Mouse (Mus musculus): ENCODE measurements at regions not wholly inside any gene's neighbourhood (a gene's known extent, or its start where the extent isn't known, plus 50 kb on each side); places are given as distances from the start of the nearest gene placed in this dataset.
"Not testable (repeated sequence)": the region's sequence is repeated elsewhere in the genome, so short reads cannot be mapped to it uniquely, and the experiment has no call there.

DNA sequence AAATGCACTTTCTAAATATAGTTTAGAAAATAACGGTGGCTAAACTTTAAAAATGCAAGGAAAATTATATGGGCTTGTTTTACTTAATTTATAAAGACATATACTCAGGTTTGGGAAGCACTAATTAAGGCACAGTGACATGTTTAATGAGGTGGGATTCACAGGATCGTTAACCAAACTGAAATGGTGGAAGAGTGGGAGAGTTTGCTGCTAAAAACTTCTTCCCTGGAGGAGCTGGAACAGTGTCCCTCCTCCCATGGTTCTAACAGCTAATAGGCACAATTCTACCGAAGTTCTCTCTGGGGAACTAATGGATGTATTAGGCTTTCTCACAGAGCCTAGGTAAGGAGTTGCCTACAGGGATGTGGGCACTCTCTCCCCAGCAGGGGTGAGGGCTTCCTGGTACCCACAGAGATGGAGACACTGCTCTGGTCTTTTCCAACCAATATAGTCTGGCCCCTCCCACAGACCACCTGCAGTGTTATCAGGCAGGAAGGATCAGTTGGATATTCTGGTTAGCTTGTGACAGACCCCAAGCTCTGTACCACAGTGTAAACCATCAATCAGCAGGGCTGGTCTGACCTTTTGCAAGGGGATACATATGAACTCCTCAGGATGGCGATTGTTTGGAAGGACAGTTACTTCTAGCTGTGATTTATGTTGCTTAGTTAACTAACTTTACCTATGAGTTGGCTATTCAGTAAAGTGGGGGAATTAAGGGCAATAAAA is 309.0 kb upstream of the Zic4 start:
- no peak for DNase-seq (ENCODE audit: low spot score in 2 of 2)

DNA sequence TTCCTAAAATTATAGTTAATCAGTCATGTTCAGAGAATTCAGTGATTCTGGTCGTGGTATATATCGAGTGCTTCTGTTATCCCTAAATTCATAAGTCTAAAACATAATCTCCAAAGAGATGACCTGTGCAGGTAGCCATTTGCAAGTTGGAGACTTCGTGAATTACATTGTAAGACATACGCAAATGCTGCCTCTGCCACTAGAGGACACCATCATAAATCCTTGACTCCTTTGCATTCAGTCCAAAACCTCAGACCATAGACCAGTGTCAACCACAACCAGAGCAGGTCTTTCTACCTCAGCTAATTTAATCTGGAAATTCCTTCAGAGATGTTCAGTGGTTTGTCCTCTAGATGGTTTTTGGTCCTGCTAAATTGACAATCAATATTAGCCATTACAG is 302.8 kb upstream of the Zic4 start:
- DNase-seq (ENCODE audit: low spot score in 2 of 2) = no peak

DNA sequence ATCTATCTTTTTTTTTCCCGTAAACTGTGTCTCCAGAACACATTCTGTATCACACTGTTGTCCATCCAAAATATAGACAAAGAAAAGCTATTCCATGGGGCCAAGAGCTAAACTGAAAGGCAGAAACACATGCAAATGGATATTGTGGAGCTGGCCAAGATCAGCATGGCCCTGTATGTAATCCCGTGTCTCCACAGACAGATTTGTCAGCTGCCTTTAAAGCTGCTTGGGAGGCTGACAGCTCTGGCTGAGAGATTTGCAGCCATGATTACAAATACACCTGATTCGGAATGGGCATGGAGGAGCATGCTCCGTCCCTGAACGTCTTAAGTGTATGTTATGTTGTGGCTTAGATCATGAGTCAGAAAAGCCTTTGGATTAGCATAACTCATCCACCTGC is 292.7 kb upstream of the Zic4 start:
- DNase-seq (ENCODE audit: low spot score in 2 of 2) = no peak

GRCm38 (mm10) chr9:91073366-91074174 is 288.6 kb upstream of the Zic4 start:
- peak; percentile 5 to 36 for DNase-seq (ENCODE audit: low spot score in 2 of 2)

DNA sequence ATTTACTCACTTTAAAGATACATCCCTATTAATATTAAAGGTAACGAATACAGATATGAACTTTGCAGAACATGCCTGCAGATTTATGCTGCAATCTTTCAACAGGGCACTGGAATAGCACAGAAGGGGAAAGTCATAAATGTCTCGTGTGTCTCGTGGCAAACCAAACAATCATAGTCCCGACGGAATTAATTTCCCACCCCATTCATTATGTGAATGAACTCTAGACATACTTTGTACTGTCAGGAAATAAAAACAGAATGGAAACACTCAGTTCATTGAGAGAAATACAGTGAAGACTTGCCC is 288.1 kb upstream of the Zic4 start:
- no peak for DNase-seq (ENCODE audit: low spot score in 2 of 2)

- DNase-seq (ENCODE audit: low spot score in 2 of 2) = no peak
These were observed 284.7 kb upstream of the Zic4 start for GRCm38 (mm10) chr9:91077490-91077889.

DNA sequence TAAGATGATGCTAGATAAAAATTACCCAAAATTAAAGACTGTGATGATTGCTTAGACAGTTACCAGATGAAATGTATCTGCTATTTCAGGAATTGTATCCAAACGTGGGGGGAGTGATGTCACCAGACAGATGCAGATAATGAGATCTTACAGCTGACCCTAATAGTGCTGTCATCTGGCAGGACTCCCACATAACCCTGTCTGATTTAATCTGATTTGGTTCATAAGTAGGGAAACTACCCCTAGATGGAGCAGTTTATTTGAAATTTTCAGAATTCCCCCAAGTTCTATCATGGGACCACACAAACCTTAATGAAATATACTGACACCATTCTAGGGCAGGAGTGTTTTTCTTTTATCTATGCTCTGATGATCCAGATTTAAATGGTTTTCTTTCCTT is 278.4 kb upstream of the Zic4 start:
- DNase-seq (ENCODE audit: low spot score in 2 of 2) = no peak

DNA sequence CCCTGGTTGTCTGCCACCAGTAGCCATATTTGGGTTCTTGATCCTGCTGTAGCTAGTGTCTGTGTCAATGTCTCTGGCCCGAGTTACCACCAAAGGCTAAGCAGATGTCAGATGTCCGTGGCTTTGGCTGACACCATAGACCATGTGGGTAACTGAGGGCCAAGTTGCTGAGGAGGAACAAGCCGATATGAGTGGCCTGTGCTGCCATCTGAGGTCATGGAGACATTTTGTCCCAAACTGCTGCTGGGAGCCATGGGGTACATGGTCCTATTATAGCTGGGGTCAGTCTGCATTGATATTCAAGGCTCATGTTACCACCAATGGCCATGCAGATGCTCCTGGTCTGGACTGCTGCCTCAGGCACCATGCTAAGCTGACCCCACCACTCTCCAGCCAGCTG is 276.3 kb upstream of the Zic4 start:
- DNase-seq (ENCODE audit: low spot score in 2 of 2) = no peak

DNA sequence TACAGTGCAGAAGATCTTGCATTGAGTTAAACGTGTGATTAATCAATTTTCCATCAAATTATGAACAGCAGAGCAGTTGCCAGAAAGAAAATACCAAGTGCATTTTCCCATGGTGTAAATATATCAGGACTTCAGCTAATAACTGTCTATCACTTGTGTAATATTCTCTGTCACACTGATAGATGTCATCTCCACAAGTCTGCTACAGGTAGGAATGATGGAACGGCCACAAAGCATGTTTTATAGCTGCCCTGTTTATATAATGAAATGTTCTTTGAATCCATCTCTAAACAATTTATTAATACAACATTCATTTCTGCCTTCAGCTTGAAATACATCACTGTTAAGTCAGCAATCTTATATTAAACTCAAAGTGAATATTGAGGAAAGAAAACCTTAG is 272.9 kb upstream of the Zic4 start:
- DNase-seq (ENCODE audit: low spot score in 2 of 2) = no peak

DNA sequence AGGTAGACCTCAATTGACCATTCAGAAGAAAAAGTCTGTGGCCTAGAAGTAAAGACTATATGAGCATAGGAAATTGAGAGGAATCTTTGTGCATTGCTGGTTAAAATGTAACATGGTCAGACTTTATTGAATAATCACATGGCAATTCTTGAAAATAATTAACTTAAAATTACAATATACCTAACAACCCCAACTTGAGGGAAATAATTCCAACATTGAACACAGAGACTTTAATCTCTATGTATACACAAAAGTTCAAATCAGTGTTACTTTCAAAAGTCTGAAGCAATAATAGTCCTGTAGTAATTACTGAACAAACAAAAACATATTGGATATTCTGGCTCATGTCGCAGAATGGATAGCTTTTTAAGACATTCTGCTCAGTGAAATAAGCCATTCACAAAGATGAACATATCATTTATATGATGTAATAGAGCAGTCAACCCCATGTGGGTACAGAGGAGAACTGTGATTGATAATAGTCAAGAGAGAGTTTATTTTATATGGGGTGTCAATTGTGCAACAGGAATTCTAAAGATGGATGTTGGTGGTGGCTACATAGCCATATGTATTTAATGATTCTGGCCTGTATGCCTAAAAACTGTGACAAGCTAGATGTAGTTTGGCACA is 270.7 kb upstream of the Zic4 start:
- DNase-seq (ENCODE audit: low spot score in 2 of 2) = no peak

GRCm38 (mm10) chr9:91101614-91102407 is 260.4 kb upstream of the Zic4 start:
- DNase-seq (ENCODE audit: low spot score in 2 of 2) = no peak

DNA sequence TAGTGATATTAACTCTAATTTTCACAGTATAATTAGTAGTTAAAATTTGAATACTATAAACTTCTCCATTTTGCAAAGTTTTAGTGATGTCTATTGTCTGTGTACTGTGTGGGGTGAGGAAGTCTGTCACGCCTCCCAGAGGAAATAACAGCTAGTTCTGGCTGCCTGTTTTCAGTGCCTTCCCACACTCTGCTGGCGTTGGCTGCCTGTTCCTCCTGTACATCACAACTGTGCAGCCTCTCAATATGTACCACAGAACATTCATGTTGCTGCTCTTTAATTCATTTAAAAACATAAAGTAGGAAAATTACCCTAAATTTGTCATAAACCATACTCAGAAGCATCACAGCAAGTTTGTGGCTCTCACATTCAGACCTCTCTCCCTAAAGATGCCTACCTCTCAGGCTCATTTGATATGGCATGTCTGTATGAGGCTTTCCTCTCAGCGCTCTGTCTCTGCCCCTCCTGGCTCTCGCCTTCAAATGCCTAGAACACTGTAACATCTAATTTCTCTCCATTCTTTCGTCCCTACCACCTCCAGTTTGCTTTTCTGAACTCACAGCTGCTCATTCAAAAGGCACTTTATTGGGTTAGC is 239.7 kb upstream of the Zic4 start:
- DNase-seq (ENCODE audit: low spot score in 2 of 2) = peak; percentile 31 to 32

DNA sequence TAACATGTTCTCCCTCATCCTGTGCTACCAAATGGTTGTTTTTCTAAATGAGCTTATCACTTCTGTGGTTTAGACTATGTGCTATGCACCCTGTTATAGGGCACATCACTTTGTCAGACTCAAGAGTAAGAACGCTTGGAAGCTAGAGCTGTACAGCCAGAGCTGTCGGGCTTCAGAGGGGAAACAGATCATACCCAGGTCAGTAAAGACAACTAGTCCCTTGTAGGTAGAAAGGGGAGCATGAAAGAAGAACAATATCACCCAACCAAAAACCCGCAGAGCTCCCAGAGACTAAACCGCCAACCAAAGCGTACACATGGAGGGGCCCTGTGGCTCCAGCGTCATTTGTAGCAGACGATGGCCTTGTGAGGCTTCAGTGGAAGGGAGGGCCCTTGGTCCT is 239.0 kb upstream of the Zic4 start:
- DNase-seq (ENCODE audit: low spot score in 2 of 2) = no peak

GRCm38 (mm10) chr9:91126630-91127245 is 235.5 kb upstream of the Zic4 start:
- DNase-seq (ENCODE audit: low spot score in 2 of 2) = no peak

- DNase-seq (ENCODE audit: low spot score in 2 of 2) = not testable (repeated sequence)
These were observed 233.7 kb upstream of the Zic4 start for GRCm38 (mm10) chr9:91128491-91128890.

- DNase-seq (ENCODE audit: low spot score in 2 of 2) = no peak
These were observed 232.0 kb upstream of the Zic4 start for GRCm38 (mm10) chr9:91130111-91130720.

GRCm38 (mm10) chr9:91131415-91132255 is 230.6 kb upstream of the Zic4 start:
- DNase-seq (ENCODE audit: low spot score in 2 of 2) = no peak

DNA sequence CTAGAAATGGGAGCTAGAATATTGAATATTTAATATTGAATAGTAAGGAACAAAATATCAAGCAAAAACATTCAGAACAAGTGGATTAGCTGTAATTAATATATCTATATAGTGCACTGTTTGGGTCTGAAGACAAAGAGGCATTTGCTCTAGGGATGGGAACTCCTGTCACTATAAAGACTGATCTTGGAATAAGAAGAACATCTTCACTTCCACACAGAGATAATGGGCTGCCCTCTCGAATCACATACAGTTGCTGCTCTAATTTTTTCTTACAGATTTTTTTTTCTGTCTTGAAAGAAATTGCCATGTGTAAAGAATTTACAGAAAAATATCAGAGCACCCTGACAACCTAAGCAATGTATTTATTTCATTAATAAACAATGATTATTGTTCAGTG is 229.7 kb upstream of the Zic4 start:
- DNase-seq (ENCODE audit: low spot score in 2 of 2) = no peak

- DNase-seq (ENCODE audit: low spot score in 2 of 2) = no peak
These were observed 228.8 kb upstream of the Zic4 start for GRCm38 (mm10) chr9:91133256-91133920.
